Mouse (Mus musculus) ovary, postnatal 36 days (tissue): ENCODE data around the gene Glt1d1.

Experiments
- DNase-seq: peaks from one replicate; pipeline ENCODE4 v3.0.0; 2022; ENCODE audit warnings: low spot score, mixed read lengths

Glt1d1 gene

DNA sequence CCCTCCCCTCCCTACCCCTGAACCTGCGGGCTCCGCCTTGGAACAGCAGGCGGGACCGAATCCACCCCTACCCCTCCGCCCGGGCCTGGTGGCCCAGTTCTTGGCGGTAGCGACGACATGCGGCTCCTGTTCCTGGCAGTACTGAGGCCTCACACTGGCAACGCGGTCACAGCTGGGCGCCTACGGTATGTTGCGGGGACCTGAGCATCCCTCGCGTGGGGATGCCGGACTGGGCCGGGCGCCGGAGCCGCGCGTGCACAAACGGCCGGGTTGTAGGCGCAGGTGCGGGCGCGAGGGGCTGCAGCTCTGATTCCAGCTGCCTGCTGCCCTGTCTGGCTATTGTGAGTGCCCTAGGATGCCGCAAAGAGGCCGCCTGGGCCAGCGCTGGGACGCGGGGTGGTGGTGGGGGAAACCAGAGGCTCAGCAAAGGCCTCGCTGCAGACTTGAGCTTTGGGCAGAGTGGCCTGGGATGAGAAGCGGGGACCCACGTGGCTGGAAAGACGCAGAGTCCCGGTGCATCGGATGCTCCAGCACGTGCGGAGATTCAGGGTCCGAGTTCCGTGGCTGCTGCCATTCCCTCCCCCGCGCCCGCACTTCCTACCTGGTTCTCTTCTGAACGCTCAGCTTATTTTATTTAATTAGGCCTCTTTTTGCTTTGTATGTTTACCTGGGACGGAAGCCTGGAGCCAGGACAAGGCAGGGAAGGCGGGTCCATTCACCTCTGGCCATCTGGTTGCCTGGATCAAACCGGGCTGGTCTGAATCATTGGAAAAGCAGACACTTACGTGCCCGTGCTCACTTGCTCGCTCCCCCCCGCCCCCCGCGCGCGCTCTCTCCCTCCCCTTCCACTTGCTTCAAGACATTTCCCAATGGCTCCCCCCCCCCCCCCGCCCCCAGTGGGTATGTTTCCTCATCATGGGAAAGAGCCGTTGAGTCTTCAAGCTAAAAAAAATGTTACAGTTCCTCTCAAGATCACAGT lies at the start of gene Glt1d1, which contains the start of gene Slc15a4:
Glt1d1 (plus strand) TSS at position 96 of the 979 bp plus-strand sequence.
Slc15a4 (minus strand) TSS at position 731 of the 979 bp plus-strand sequence.
- no peak for DNase-seq

- no peak for DNase-seq
These were observed 48.4 kb upstream of the Glt1d1 start for GRCm38 (mm10) chr5:127583658-127584057.

DNA sequence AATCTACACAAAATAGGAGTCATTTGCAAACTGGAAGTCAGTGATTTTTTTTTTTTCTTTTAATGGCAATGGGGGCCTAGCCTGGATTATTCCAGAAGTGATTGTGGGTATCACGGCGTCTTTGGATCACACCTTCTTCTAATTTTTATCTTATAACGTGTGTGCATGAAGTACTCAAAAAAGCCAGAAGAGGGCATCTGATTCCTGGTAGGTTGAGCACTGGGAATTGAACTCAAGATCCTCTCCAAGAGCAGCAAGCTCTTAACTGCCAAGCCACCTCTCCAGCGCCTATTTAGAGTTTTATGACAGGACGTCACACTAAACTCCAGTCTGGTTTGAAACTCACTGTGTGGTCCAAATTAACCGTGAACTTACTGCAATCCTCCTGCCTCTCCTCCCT lies 44.2 kb upstream of the Glt1d1 start:
- DNase-seq: no peak

GRCm38 (mm10) chr5:127592406-127592805 lies 39.7 kb upstream of the Glt1d1 start:
- no peak for DNase-seq

DNA sequence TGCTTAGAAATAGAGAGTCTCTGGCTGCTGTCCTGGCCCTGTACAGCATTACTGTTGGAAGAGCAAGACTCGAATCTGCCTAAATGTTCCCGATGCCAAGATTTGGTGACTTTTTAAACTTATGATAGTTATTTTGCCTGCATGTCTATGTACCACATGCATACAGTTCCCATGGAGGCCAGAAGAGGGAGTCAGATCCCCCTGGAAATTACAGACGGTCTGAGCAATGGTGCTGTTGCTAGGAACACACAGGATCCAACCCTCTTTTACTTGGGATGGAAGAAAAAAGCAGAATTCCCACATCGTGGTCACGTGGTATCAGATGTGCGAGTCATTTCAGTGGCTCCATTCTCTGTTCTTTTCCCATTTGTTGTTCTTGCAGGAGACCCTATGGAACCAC lies 39.2 kb upstream of the Glt1d1 start:
- DNase-seq: no peak

- DNase-seq: no peak
These were observed 36.4 kb upstream of the Glt1d1 start for GRCm38 (mm10) chr5:127595676-127596075.

DNA sequence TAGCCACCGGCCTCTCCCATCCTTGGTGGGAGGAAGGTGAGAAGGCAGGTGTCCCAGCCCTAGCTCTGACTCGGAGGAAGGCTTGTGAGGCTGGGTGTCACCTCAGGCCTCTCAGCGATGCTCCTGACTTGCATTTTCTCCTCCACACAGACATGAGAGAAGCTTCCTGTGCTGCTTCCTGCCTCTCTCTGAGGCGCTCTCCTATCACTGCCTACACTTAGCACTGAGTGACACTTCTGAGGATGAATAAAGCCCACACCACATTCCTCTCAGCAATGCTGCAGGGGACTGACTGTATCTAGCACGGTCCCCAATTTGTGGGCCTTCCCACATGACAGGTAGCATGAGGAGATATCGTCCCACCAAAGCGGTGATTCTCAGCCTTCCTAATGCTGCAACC lies 35.2 kb upstream of the Glt1d1 start:
- DNase-seq: no peak

DNA sequence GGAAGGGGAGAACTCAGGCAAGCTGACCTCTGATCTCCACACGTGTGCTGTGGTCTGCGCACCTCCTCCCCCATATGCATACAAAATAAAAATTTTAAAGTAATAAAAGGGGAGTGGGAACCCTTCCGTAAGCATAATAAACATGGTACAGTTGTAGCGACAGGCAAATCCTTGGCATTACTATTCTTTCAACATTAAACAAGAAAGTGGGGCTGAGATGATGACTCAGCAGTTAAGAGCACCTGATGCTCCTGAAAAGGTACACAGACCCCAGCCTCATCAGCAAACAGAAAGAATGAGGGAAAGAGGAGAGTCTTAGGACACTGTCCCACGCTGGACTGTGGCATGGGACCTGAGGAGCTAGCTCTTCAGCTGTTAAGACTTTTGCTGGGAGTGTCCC lies 29.1 kb upstream of the Glt1d1 start:
- no peak for DNase-seq

GRCm38 (mm10) chr5:127607507-127607906 lies 24.6 kb upstream of the Glt1d1 start:
- no peak for DNase-seq

DNA sequence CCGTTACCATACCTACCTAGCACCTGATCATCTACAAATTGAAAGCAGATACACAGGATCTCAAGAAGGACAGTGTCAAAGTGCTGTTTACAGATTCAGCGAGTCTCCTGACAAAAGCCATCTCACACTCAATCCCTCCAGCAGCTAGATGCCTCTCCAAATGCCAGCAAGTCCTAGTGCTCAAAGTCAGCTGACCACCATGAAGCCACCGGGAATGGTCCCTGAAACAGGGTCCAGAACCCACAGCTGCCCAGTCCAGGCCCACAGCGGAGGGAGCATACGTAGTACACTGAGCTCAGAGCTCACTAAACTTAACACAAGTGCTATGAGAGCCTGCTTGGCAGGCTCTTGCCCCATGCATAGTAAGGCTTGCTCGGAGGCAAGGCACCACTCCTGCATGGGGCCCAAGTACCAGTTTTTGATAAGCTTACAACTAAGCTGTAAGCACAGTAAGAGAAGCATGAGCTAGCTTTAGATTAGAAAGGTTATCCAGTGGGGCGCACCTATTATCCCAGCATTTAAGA lies 22.8 kb upstream of the Glt1d1 start:
- DNase-seq: no peak

GRCm38 (mm10) chr5:127610787-127611509 lies 21.1 kb upstream of the Glt1d1 start:
- DNase-seq: peak; percentile 22

DNA sequence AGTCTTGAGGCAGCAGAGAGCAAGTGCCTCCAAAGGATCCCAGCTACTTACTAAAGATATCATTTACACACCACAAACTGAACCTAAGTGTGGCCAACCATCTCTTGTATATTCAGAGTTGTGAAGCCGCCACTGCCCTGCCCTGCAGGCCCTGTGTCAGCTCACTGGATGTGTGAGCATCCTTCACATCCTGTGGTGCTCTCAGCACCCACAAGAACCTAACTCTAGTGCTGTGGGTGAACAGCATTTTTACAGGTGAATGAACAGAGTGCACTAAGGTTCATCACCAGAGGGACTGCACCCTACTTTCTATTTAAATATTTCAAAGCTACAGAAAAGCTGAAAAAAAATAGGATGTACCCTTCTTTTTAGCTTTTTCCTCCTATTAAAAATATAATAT lies 20.2 kb upstream of the Glt1d1 start:
- no peak for DNase-seq

DNA sequence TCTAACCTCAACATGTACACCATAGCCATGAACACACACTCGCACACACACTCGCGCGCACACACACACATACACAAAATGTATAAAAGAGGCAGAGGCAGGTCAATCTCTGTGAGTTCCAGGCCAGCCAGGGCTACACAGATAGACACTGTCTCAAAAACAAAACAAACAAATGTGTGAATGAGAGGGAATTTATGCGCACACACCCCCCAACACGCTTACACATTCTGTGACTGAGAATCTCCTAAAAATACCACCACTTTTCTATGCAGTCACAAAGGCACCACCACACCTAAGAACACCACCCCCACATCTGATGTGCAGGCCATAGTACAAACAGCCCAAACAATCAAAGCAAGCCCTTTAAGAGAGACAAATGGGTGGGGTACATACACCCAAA lies 19.7 kb upstream of the Glt1d1 start:
- DNase-seq: no peak

GRCm38 (mm10) chr5:127615459-127615858 lies 16.6 kb upstream of the Glt1d1 start:
- no peak for DNase-seq

DNA sequence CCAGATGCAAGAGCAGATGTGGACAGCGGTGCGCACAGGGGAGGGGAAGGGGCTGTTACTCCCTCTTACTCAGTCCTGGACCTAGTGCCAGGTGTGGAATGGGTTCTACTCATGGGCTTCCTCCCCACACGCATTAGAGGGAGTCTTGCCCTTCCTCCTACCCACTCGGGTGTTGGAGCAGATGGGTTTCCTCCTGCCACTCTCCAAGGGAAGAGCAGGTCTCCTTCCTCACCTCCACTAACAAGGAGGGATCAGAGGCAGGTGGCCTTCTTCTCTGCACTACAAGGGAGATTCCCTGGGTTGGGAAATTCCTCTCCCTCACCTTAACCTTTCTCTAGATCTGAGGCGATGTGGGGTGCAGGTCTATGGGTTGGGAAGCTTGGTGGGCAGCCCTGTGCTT lies 15.9 kb upstream of the Glt1d1 start:
- DNase-seq: no peak

GRCm38 (mm10) chr5:127616884-127617635 lies 15.0 kb upstream of the Glt1d1 start:
- peak; percentile 98 for DNase-seq

DNA sequence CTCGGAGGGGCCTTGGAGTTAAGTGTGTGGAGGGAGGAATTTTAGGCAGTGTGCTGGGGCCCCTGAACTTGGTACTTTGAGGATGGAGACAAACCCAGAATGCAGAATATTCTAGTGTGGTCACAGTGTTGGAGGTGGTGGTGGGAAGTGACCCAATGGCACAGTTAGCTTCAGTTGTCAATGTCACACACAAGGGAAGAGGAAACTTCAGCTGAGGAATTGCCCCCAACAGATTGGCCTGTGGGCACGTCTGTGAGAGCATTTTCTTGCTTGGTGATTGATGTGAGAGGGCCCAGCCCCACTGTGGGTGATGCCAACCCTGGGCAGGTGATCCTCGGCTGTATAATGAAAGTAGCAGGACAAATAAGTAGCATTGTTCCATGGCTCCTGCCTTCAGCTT lies 13.2 kb upstream of the Glt1d1 start:
- no peak for DNase-seq

GRCm38 (mm10) chr5:127620371-127620770 lies 11.7 kb upstream of the Glt1d1 start:
- no peak for DNase-seq

- no peak for DNase-seq
These were observed 11.0 kb upstream of the Glt1d1 start for GRCm38 (mm10) chr5:127621108-127621507.

DNA sequence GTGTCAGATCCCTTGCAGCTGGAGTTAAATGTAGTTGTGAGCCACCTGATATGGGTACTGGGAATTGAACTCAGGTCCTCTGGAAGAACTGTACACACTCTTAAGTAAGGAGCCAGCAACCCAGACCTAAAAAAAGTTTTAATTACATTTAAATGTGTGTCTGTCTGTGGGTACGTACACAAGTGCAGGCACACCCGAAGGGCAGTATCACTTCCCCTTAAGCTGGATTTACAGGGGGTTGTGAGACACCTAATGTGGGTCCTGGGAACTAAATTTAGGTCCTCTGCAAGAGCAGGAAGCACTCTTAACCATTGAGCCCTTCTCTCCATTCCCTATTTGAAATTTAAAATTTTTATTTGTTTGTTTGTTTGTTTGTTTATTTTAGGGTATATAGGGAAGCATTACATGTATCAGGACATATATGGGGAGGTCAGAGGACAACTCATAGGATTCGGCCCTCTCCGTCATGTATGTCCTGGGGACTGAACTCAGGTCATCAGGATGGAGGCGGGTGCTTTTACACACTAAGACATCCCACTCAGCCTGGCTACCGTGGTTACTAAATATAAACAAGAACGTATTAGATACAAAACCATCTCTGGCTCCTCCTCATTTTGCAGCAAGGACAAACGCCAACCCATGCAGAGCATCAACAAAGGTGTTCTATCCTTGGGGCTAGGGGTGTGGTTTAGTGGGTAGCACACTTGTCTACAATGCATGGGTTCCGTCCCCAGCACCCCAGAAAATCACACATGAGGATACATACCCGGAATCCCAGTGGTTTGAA lies 7.4 kb upstream of the Glt1d1 start:
- DNase-seq: no peak

GRCm38 (mm10) chr5:127627242-127627641 lies 4.8 kb upstream of the Glt1d1 start:
- no peak for DNase-seq
